Mouse (Mus musculus) monocyte, adult 2 months (primary cell): Measurements from ENCODE around the gene Gm42674.

Source experiments
- DNase-seq, 2 experiments: peaks; one replicate each; pipeline ENCODE4 v3.0.0; 2022; ENCODE audit warnings: low spot score in 2 of 2, low read depth in 1 of 2

Gene Gm42674

DNA sequence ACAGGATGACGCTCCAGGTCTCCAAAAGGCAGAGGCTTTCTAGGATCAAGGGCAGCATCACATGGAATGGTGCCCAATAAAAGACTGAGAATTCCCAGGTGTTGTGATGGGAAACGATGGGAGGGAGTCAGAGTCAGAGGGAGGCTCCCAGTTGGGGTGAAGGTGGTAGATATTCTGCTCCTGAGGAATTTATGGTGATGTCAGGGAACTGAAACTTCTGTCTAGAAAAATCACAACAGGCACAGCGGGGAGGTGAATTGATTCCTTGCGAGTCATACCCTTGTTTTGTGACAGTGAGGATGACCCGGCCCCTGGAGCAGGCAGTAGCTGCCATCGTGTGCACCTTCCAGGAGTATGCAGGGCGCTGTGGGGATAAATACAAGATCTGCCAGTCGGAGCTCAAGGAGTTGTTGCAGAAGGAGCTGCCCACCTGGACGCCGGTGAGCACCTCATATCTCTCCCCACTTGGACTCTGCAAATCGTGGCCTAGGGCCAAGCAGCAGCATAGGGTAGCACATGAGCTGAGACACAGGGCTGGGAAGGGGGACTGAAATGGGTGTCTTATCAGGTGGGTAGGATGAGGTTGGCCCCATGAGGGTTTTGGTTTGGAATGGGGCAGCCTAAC, at the start of gene Gm42674:
TSS of gene Gm42674 (plus strand) at position 419 of the 625 bp plus-strand sequence.
- DNase-seq = no peak

DNA sequence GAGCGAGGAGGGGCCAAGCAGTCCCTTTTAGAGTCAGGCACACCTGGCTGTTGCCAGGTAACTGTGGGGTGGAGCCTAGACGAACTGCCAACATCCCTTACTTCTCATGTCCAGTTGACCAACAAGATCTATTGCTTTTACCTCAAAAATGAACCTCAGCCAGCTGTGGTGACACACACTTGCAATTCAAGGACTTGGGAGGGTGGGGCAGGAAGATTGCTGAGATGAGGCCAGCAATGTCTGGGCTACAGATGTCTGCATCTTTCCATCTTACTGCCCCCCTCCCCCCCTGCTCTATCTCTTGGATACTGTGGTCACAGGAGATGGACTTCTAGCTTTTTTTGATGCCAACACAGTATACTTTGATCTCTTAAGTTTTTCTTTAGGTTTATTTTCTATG, 49.5 kb upstream of the Gm42674 start:
- no peak for DNase-seq

DNA sequence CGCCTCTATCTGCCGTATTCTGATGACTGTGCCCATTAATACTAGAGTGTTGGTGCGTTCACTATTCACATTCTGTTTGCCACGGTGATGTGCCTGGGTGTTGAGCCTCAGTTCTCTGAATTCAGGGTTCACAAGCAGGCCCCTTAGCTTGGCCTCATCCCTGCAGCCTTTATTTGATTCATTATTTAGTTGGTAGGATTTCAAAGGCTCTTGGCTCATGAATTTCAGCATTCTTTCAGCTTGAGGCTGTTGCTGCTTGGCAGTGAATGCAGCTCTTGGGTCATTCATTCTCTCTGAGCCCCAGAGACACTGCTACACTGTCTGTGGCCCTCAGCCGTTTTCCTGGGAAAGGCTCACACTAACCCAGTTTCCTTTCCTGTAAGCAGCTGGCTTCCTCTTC, 45.8 kb upstream of the Gm42674 start:
- DNase-seq = no peak

DNA sequence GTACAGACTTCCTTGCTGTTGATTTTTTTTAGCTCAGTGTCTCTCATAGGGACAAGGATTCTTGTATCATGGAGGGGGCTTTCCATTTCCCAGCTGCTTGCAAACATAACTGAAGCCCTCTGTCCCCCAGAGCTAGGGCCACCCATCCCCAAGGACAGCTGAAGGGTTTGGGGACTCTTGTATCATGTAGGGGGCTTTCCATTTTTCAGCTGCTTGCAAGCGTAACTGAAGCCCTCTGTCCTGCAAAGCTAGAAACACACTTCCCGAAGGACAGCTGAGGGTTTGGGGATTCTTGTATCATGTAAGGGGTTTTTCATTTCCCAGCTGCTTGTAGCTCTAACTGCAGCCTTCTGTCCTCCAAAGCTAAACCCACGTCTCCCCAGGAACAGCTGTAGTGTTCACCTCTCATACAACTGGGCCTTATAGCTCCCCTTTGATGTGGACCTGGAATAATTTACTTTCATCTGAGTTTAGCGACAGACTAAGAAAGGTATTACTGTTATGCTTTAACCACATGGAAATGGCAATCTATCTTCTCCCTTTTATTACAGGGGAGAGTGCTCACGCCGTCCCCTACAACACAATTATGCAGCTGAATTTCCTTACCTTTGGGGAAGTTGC, 41.6 kb upstream of the Gm42674 start, which contains the start of gene S100a3:
TSS of gene S100a3 (plus strand) at position 571 of the 621 bp plus-strand sequence.
- no peak for DNase-seq

DNA sequence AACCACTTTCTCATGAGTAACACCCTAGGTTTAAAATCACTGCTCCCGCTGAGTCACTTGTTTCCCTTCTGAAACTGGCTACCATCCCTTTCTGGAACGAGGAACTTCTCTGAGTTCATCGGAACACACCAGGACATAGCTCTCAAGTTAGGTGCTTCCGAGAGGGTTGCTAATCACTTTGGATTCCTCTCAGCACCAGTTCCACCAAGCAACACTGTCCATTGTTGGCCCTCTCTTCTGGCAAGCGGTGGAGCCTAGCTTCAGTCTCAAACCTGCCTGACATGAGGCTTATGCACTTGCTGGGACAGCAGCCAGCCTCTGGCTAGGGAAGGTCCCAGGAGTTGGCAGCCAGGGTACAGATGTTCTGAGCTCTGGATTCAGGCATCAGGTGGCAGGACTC, 27.0 kb upstream of the Gm42674 start:
- no peak for DNase-seq

DNA sequence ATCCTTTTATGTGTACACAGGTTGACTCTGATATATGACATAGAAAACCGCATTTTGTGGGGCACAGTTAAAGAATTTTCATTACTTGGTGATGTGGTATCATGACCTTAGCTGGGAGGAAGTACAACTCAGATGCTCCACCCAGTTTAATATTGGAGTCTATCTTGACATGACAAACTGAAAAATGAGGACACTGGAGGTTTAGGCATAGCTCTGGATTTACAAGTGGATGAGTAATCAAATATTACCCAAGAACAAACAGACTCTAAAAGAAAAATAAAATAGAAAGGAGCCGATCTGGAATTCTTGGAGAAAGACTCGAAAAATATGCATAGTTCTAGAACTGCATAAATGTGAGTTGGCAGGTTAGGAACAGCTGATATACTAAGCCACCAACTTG, 26.4 kb upstream of the Gm42674 start:
- DNase-seq = no peak

DNA sequence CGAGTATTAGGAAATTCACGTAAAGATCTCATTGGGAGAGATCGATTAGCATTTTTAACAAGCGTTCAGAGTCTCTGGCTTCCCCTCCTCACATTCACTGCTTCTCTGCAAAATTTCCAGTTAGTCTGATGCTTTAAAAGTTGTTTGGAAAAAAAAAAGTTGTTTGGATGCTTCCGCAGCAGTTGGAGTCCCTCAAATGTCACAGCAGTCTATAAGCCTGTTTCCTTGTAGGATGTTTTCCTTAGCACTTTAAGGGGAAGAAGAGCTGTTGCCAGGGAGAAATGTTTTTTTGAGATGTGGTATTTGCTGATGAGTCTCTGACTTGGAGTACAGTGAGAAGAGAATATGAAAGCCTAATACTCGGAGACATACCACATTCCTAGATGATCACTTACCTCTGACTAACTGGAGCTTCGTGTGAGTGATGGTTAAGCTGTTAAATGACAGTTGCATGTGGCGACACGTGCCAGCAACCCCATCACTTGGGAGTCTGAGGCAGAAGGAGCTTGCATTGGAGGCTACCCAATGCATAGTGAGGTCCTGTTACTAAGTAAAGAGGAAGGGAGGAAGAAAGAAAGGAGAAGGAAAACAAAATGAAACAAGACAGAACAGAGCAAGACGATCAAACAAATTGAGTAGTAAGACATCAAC, 25.2 kb upstream of the Gm42674 start:
- no peak for DNase-seq

DNA sequence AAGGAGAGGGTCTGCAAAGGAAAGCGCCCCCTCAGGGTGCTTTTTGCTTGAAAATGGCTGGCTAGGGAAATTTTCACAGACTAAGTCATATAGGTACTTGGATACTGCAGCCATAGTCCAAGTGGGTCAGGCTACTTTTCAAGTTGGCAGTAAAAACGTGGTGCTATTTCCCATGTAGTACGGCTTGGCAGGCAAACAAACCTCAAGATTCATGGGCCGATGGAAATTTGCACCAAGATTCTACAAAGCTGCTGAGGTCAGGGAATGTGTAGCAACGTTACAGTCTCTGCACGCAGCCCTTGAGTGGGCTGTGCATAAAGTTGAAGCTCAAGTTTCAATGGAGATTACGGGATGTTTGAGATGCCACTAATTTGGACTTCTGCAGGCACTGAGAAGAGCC, 22.3 kb upstream of the Gm42674 start:
- DNase-seq = no peak

DNA sequence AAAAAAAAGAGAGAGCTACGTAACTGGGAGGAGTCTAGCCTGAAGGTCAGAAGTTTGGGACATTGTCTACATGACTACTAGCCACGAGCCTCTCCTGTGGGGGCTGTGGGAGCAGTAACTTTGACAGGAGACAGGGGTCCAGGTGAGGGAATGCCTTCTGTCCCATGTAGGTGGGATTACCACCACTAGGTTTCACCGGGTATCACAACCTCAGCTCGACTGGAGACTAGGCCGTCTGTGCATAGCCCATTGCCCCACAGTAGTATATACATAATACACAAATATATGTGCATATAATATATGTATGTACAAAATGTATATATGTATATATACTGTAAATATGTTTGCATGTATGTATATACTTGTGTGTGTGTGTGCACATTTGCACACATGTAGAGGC, 20.6 kb upstream of the Gm42674 start:
- DNase-seq = no peak

DNA sequence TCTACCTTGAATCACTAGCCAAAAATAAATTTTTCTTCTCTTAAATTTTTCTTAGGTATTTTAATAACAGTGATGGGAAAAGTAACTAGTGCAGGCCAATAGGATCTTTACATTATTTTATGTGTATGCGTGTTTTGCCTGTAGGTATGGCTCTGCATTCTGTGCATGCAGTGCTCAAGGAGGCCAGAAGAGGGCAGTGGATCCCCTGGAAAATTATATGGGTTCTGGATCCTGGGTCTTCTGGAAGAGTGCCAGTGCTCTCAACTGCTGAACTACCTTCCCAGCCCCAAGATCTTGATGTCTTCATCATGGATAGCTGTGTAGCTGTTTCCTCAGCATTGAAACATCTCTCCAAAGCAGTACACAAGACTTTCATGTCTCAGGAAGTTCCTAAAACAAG, 19.5 kb upstream of the Gm42674 start:
- no peak for DNase-seq

DNA sequence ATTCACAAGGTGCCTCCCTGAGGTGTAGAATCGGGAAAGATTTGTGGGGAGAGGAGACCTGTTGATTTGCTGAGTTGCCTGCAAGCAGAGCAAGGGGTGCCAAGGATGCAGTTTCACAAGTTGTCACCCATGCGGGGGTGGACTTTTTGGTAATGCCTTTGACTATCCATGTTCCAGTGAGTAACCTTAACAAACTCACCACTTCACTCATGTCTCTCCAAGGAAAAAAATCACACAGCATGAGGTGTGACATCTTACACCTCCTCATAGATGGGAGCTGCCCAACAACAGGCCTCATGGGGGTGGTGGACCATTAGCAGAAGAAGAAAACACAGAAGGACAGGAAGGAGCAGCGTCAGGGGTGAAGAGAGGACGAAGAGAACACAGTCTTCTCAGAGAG, 19.1 kb upstream of the Gm42674 start:
- no peak for DNase-seq

DNA sequence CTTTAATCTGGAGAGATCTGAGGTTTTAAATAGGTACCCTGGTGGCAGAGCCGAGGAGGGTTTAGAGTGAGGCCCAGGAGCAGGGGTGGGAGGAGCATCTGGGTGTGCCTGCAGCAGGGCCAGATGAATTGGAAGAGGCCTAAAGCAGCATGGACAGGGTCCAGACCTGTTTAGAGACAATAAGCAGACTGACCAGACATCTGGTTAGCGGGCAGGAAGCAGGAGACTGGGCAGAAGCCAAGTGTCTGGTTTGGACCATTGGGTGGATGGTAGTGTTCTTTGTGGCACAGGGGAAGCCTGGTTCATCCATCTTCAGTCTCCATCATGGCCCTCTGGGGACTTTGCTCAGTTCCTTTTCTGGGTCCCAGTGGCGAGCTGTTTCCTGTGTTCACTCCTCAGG, 17.8 kb upstream of the Gm42674 start:
- no peak for DNase-seq

DNA sequence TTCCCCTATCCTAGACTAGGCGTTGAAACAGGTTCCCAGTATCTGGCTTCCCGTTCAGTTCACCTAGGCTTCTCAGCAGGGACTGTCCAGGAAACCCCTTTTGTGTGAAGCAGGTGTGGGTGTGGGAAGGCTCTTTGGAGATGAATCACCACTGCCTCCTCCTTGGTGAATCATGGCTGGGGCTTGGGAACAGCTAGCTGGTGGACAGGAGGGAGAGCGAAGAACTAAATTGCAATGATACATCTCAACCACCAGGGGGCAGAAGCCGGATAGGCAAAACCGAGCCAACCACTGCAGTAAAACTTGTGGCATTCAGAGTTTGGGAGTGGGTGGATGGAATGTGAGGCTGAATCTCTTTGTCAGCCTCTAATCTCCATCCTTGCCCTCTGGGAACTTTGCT, 16.1 kb upstream of the Gm42674 start:
- DNase-seq = peak; percentile 44 to 56

DNA sequence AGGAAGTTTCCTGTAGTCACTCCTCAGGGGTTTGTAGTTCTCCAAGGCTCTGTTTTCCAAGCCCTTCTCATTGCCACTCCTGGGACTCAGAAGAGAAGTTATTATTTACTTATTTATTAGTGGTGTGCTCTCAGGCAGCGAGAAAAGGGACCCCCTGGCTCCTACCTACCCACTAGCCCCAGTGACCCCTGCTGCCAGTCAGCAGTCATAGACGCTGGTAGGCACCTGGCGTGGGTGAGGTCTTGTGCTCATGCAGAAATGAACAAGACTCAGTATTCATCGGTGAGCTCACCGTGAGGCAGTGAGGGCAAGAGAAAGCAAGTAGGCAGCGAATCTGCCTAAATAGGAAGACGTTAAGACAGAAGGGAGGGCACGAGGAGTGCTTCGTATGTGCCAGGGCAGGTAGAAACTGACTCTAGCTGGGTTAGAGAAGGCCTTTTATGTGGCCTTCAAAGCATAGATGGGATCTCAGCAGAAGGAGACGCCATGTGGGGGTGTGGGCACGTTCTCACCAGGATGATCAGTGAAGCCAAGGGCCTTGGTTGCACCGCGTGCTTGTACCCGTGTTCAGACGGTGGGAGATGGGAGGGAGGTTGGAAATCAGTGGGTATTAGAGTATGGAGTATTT, 15.6 kb upstream of the Gm42674 start:
- DNase-seq = no peak

DNA sequence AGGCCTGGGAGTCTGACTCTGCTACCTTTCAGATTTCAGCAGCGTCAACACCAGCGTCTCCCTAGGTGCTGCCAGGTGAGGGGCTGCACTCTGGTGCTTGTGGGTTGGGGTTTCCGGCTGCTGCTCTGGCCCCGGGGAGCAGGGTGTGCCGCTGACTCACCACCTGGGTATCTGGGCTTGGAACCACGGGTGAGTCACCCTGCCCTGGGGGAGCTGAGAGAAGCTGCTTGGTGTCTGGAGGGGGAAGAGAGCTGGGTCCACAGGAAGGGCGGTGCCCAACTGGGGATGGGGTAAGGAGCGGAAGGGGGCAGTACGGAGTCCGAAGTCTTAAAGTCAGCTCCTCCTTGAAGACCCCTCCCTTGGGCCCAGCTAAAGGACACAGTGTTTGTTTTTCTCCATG, 14.8 kb upstream of the Gm42674 start:
- DNase-seq = peak; percentile 75 to 92

DNA sequence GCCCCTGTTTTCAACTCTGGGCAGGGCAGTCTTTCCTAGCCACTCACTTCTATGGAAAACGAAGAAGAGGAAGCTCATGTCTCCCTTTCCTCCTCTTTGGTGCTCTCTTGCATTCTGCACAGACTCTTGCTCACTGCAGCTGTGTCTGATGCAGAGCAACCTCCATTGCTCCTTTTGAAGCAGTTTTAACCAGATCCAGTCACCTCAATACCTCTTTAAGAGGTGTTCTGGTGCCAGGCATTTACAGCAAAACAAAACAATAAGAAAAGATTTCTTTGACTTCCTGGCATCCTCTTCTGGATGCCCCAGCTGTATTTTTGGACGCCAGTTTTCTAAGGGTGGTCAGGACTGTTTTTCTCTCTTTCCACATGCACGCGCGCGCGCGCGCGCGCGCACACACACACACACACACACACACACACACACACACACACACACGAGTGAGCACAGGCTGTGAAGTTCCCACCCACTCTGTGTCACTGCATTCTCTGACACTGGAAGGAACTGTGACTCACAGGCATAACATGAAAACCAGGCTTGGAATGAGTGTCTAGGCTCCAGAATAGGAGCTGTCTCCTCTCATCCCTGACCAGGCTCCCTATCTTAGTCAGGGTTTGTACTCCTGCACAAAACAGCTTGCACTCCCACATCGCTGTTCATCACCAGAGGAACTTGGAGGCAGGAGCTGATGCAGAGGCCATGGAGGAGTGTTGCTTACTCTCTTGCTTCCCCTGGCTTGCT, 14.2 kb upstream of the Gm42674 start:
- no peak for DNase-seq

DNA sequence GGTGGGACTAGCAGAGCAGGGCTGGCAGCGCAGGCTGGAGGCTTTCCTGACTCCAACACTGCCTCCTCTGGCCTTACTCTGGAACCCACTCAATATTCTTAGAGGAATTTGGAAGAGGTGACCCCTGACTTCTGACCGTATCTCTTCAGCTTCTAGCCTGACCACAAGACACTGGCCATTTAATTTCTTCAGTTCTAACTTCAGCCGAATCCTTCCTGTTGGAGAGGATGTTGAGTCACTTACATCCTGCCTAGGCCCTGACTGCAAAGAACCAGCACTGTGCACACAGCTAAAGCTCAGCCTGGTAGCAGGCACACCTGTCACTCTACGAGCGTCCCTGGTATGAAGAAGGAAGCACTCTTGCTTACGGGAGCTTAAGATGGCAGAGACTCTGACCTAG, 12.3 kb upstream of the Gm42674 start:
- no peak for DNase-seq

DNA sequence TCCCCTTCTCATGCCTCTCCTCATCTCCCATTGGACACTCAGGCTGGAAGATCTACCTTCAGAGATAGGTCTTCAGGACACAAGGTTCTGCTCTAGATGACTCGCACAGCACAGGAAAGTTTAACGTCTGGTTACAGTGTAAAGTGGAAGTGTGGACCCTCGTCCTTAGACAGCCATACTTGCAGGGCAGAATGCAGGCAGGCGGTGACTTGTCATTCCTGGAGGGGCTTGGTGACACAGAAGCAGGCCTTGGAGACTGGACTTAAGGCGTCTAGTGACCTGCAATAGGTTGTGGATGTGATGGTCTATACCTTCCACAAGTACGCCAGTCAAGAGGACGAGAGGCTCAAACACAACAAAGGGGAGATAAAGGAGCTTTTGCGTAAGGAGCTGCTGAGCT, 11.8 kb upstream of the Gm42674 start, which contains the start of gene S100a2:
TSS of gene S100a2 (plus strand) at position 301 of the 400 bp plus-strand sequence.
- no peak for DNase-seq

DNA sequence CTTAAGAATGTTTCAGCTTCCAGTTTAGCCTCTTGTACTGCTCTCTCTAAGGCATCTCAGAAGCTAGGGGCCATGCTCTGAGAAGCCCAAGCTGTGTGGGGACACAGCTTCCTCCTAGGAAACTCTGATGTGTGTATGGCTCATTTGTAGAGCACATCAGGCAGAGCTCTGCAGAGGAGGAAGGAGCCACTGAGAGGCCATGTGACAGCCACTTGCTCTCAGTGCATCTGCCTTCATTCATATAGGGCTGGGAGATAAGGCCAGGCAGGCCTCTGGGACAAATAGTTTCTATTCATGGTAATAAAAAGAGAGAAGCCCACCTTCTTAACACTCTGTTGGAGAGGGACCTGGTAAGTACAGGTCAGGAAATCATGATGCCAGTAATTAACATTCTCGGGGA, 7.2 kb upstream of the Gm42674 start:
- DNase-seq = no peak

DNA sequence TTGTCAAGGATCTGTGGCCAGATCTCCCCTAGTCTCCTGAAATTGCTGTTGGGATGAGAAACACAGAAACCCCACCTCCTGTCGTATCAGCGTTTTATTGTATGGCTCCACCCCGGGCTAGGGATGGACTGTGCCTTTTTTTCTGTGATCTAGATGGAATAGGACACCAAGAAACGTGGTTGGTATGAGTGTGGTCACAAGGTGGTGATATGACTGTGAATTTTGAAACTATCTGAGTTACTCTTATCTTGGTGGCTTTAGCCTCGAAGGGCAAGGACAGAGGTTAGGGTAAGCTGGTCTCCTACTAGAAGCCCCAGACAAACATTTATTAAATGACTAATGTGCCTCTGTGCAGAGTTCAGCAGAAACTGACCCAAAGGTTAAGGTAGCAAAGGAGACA, 6.1 kb upstream of the Gm42674 start:
- no peak for DNase-seq

DNA sequence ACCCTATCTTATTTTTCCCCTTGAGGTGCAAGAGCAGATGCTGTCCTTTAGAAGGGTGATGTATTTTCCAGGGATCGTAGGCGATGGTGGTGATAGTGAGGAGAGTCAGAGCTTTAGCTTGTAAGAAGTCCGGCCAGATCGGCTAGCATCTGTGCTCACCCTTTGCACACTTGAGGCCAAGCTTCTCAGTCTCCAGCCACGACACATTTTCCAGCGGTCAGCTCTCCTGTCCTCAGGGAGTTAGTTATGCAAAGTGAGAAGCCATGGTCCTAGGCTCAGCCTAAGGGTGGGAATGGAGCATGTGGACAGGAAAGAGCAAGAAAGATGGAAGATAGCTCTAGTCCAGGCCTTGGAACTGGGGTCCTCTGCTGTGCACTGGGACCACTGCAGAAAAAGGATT, 4.9 kb upstream of the Gm42674 start:
- no peak for DNase-seq
